Mouse (Mus musculus) embryonic fibroblast, embryonic 13.5 days (primary cell): ENCODE data around the gene Sipa1. TPM values are rescaled to one million over a fixed set of nuclear protein-coding genes. Genes with fewer than 3 reads are reported as not detected.

Experiments used
- H3K27ac ChIP-seq: 2 replicates; pipeline ENCODE4 v1.5.1; 2012; ENCODE audit warnings: low read length, control low read depth, inconsistent platforms; ENCODE audit not compliant: insufficient read depth
- H3K4me1 ChIP-seq: 2 replicates; pipeline ENCODE4 v1.6.1; 2011; ENCODE audit warnings: low read length; ENCODE audit not compliant: control insufficient read depth, insufficient read depth
- H3K4me3 ChIP-seq: 2 replicates; pipeline ENCODE4 v1.5.1; 2011; ENCODE audit warnings: mild to moderate bottlenecking, control low read depth, low read length; ENCODE audit not compliant: insufficient read depth
- CTCF ChIP-seq: IDR thresholded peaks from 2 replicates; pipeline ENCODE4 v1.5.1; 2011; ENCODE audit warnings: mild to moderate bottlenecking, control low read depth, low read length, moderate library complexity, borderline replicate concordance; ENCODE audit not compliant: insufficient read depth
- POLR2A ChIP-seq: IDR thresholded peaks from 2 replicates; pipeline ENCODE4 v1.6.1; 2011; ENCODE audit warnings: low read depth, mild to moderate bottlenecking, control low read depth, low read length, moderate library complexity
- polyA plus RNA-seq: library from polyadenylated mRNA; stranded (reverse); fragments of >200 nt; gene quantifications from 2 replicates; pipeline ENCODE4 v1.2.4, GENCODE M21; 2011; ENCODE audit warnings: low read depth; ENCODE audit not compliant: missing spikeins, insufficient read length

Sipa1 gene
- 16.7 and 19.1 TPM in 2 replicates for polyA plus RNA-seq

DNA sequence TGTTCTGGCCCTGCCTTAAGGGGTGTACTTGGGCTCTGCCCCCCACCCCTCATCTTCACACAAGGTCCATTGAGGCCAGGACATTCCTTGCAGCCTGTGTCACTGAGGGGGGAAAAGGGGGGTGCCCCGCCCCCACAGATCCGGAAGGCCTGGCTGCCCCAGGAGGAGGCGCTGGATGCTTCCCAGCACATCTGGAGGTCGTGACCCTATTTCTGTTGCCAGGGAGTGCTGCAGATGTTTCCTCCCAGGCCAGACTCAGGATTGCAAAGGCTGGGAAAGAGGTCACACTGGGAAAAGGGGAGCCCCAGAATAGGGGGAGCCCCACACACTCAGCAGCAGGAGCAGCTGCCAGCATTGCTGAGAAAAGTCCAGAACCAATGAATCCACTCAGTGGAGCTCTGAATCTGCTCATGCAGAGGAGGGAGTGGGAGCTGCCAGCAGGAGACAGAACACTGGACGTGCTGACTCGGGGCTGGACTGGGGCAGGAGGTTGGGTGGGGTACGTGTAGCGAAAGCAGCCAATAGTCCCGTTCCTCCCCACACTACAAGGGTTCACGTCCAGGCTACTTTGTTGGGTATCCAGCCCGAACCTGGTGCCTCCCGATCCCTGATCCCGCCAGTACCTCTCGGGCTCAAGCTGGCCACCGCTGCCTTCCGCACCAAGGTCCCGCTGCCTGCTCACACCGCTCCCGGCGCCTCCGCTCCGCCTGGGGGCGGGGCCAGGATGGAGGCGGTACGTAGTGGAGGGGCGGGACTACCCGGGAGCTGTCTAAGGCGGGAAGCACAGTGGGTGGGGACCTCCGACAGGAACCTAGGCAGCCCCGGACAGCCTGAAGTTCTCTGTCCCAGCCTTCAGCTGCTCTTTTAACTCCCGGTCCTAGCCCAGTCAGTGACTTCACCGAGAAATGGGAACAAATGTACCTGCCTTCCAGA is at the start of gene Sipa1:
Sipa1 (minus strand) TSS at position 727 of the 933 bp plus-strand sequence.
- Histone ChIP-seq H3K4me1 (peaks cover 11% of the 10 kb centered on the region; the same call in 1 of the 2 replicates), H3K27ac (peak within 1 kb of the TSS; percentile 71), H3K4me3 (peak within 1 kb of the TSS; percentile 64)
- TF ChIP-seq CTCF (no peak), POLR2A (peak; percentile 98)

DNA sequence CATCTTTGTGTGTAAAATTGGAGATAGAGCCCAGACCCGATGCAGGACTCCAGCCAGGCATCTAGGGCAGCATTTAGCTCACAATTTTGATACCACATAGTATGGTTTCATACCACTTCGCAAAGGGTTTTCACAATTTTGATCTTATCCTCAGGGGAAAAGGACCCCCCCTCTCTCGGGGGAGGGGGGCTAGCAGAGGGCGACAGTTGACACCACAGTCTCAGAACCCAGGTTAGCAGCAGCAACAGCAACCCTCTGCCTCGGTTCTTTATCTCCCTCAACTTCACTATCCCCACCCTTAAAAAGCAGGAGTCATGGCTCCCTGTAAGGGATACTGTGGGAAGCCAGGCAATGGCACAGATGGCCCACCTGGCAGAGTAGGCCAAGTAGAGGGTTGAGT is 49.7 kb upstream of the Sipa1 start:
- Histone ChIP-seq H3K27ac (0 out of 2 replicates have a peak overlapping the region, but pooled peaks have one; percentile 1), H3K4me3 (no peak overlapping the region), H3K4me1 (peaks cover 14% of the 10 kb centered on the region; the same call in 1 of the 2 replicates)
- no peak for TF ChIP-seq POLR2A
- no peak for TF ChIP-seq CTCF

DNA sequence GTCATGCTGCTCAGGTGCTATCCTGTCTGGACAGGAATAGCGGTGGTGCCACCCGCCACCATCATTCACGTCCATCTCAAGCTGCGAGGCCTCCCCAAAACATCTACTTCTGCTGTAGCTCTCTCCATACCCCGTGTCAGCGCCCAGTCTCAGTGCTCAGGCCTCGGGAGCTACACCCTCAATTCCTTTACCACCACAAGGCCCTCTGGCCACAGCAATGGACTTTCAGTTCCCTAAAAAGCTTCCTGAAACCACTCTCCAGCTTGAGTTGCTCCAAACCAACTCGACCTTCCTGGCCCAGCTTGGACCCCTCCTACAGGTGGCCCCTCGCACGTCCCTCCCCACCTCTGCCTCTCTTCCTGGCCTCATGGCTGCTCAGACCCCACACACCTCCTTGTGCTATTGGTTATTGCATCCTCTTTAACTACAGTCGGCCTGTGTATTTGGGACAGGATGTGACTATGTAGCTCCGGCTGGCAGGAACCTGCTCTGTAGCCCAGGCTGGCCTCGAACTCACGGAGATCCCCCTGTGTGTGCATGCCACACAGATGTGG is 48.5 kb upstream of the Sipa1 start:
- Histone ChIP-seq H3K4me3 (no peak overlapping the region), H3K27ac (no peak overlapping the region), H3K4me1 (peaks cover 11% of the 10 kb centered on the region; the same call in 1 of the 2 replicates)
- TF ChIP-seq CTCF (no peak), POLR2A (no peak)

- no peak overlapping the region for H3K27ac ChIP-seq
- 0 out of 2 replicates have a peak, but pooled peaks cover 8% of the 10 kb centered on the region for H3K4me1 ChIP-seq
- H3K4me3 ChIP-seq, result no peak overlapping the region
- TF ChIP-seq CTCF (peak; percentile 47; the same call in 1 of the 2 replicates), POLR2A (no peak)
These were observed 47.7 kb upstream of the Sipa1 start for GRCm38 (mm10) chr19:5711218-5711617.

DNA sequence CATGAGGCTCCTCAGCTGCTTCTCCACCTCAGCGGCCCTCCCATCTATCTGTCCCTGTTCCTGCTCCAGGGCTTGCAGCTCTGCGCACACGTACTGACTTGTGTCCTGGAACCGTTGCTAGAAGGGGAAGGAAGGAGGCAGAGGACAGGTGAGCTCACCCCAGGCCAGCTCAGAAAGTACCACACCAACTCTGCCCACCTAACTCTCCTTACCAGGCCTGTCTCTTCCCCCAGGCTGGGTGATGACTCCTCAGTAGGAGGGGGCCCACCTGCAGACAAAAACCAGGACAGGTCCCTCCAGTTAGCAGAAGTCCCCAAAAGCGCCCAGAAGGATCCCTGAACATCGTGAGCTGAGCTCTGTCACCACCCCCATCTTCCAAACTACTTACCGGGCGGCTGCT is 47.1 kb upstream of the Sipa1 start:
- no peak overlapping the region for H3K27ac ChIP-seq
- H3K4me1 ChIP-seq, result 0 out of 2 replicates have a peak, but pooled peaks cover 8% of the 10 kb centered on the region
- H3K4me3 ChIP-seq, result no peak overlapping the region
- no peak for TF ChIP-seq CTCF

DNA sequence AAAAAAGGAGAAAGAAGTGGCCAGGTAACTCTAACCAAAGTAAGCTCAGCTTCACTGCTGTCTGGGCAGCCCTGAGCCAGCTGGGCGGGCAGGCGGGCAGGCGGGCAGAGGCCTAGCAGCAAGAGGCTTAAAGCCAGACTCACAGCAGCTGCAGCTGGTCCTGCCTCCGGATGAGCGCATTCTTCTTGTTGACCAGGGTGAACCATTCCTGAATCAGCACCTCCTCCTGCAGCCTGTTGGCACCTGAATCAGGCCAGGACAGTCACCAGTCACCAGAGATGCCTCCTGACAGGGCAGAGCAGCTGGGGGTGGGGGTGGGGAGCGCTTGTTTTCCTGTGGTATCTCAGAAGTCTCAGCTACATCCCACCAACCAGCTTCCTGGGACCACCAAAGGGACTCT is 46.6 kb upstream of the Sipa1 start:
- Histone ChIP-seq H3K27ac (no peak overlapping the region), H3K4me3 (no peak overlapping the region), H3K4me1 (peaks cover 11% of the 10 kb centered on the region; the same call in 1 of the 2 replicates)
- TF ChIP-seq POLR2A (no peak), CTCF (no peak)

- H3K27ac ChIP-seq, result peak overlapping the region; percentile 62
- TF ChIP-seq CTCF, result no peak
- no peak for TF ChIP-seq POLR2A
- H3K4me1 ChIP-seq, result peaks cover 3% of the 10 kb centered on the region; the same call in 1 of the 2 replicates
- no peak overlapping the region for H3K4me3 ChIP-seq
These were observed 41.5 kb upstream of the Sipa1 start for GRCm38 (mm10) chr19:5704801-5705571.

DNA sequence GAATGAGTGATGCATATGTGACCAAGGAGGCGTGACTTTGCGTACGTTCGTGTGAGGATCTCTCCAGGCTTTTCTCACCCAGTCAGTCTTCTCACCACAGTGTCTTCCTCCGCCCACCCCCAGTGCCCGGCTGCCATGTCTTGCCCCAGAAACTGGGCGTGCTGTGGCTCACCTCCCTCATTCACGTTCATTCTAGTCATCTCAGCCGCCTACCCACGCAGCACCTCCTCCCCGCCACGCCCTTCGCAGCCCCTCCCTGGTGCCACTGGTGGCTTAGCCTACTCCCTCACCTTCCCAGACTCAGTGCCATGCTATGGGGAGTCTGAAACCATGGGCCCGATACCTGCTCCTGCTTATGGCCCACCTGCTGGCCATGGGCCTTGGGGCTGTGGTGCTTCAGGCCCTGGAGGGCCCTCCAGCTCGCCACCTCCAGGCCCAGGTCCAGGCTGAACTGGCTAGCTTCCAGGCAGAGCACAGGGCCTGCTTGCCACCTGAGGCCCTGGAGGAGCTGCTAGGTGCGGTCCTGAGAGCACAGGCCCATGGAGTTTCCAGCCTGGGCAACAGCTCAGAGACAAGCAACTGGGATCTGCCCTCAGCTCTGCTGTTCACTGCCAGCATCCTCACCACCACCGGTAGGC is 40.8 kb upstream of the Sipa1 start, which contains the start of gene Kcnk7:
Kcnk7 (plus strand) TSS at position 205 of the 638 bp plus-strand sequence.
- H3K4me1 ChIP-seq, result peaks cover 3% of the 10 kb centered on the region; the same call in 1 of the 2 replicates
- H3K4me3 ChIP-seq, result no peak within 1 kb of the TSS
- peak within 1 kb of the TSS; percentile 62 for H3K27ac ChIP-seq
- 0 out of 2 replicates have a peak, but pooled peaks have one; percentile 33 for TF ChIP-seq POLR2A
- no peak for TF ChIP-seq CTCF
